Mouse (Mus musculus): ENCODE data around the gene Arl6ip1.

GRCm38 (mm10) chr7:118120654-118121053 is 8.8 kb downstream of the Arl6ip1 start:
- TF ChIP-seq CTCF (IDR thresholded peaks at IDR 0.05; ENCODE audit: low read depth, low read length) (no peak), GATA1 (IDR thresholded peaks at IDR 0.05; ENCODE audit: borderline replicate concordance, low read length) (no peak), POLR2AphosphoS5 (IDR thresholded peaks at IDR 0.05; ENCODE audit: insufficient replicate concordance, low read depth, low read length) (no peak)

Data from G1E (cell line).